Mouse (Mus musculus): ENCODE results near the gene Lancl1. TPM values are rescaled to one million over a fixed set of nuclear protein-coding genes. Genes with fewer than 3 reads are reported as not detected.

Gene Lancl1
- 77.7 and 85.9 TPM in 2 replicates for polyA plus RNA-seq (2015; fragmentation: Nextera tagmentation; extraction: Ambion mirVana)

- peak within 1 kb of the TSS; percentile 90 for H3K4me3 ChIP-seq (replicated peaks; ENCODE audit: low read length)
- WGBS = under 1% methylated on average over 43 of the region's 47 CpGs
- peak; percentile 93 for ATAC-seq (ENCODE audit: insufficient read depth, low FRiP score)
- H3K4me1 ChIP-seq (ENCODE audit: control insufficient read depth, insufficient read depth, low read length) = peaks cover 6% of the 10 kb centered on the region; the same call in 1 of the 2 replicates
- H3K27me3 ChIP-seq (ENCODE audit: control insufficient read depth, insufficient read depth, low read length) = no peaks in the 10 kb centered on the region
- peak within 1 kb of the TSS; percentile 88 for H3K9ac ChIP-seq (ENCODE audit: low read length)
- H3K9me3 ChIP-seq (replicated peaks; ENCODE audit: control insufficient read depth, low read length) = no peaks in the 10 kb centered on the region
- H3K4me2 ChIP-seq (ENCODE audit: low read depth, low read length) = peak within 1 kb of the TSS; percentile 61
- H3K27ac ChIP-seq (ENCODE audit: low read length) = no peak within 1 kb of the TSS
- no peaks in the 10 kb centered on the region for H3K36me3 ChIP-seq (ENCODE audit: control insufficient read depth, insufficient read depth, low read length)
Measured at GRCm38 (mm10) chr1:67038246-67038987, at the start of gene Lancl1. Gene Lancl1 (minus strand): TSS chr1:67038872.

DNA sequence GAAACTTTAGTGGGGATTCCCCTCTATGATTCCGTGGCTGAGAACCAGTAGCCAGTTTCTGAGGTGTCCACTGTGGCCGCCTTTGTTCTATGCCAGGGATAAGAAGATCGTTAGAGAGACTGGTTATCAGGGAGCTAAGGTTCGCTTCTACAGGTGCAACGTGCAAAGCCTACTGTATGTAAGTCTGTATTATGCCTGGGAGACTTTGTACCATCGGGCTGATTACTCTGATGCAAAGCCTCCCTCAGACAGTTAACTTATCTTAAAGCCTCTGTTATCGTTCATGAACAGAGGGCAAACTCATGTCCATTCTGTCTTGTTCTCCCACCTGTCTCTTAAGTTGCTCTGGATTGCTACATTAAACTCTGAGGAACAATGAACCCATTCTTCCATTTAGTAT lies 40.5 kb upstream of the Lancl1 start:
- ATAC-seq (ENCODE audit: insufficient read depth, low FRiP score) = peak; percentile 66; the same call in 1 of the 2 replicates
- Histone ChIP-seq H3K9me3 (replicated peaks; ENCODE audit: control insufficient read depth, low read length) (no peaks in the 10 kb centered on the region), H3K4me3 (replicated peaks; ENCODE audit: low read length) (no peak overlapping the region), H3K4me2 (ENCODE audit: low read depth, low read length) (no peak overlapping the region), H3K4me1 (ENCODE audit: control insufficient read depth, insufficient read depth, low read length) (no peaks in the 10 kb centered on the region), H3K27me3 (ENCODE audit: control insufficient read depth, insufficient read depth, low read length) (no peaks in the 10 kb centered on the region), H3K36me3 (ENCODE audit: control insufficient read depth, insufficient read depth, low read length) (no peaks in the 10 kb centered on the region), H3K9ac (ENCODE audit: low read length) (no peak overlapping the region), H3K27ac (ENCODE audit: low read length) (no peak overlapping the region)
- WGBS = 73% methylated on average over 7 of the region's 7 CpGs

DNA sequence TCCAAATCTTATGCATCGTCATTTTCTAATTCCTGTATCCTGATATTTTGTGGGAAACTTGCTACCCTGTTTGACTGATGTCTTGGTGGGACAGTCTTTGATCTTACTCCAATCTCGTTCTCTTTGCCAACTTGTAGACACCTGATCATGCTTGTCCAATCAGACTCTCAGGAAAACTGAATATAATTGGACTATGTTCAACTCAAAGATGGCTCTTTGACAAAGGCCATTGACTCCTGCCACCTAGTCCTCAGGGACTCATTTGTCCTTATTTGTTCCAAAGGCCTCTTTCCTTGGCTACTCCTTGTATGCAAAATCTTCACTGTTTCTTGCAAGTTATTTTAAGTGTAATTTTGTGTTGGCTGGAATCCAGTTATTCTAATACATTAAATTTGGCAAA lies 40.0 kb upstream of the Lancl1 start:
- Histone ChIP-seq H3K36me3 (ENCODE audit: control insufficient read depth, insufficient read depth, low read length) (no peaks in the 10 kb centered on the region), H3K9ac (ENCODE audit: low read length) (no peak overlapping the region), H3K9me3 (replicated peaks; ENCODE audit: control insufficient read depth, low read length) (no peaks in the 10 kb centered on the region), H3K4me2 (ENCODE audit: low read depth, low read length) (no peak overlapping the region), H3K4me3 (replicated peaks; ENCODE audit: low read length) (no peak overlapping the region), H3K4me1 (ENCODE audit: control insufficient read depth, insufficient read depth, low read length) (no peaks in the 10 kb centered on the region), H3K27ac (ENCODE audit: low read length) (no peak overlapping the region), H3K27me3 (ENCODE audit: control insufficient read depth, insufficient read depth, low read length) (no peaks in the 10 kb centered on the region)
- ATAC-seq (ENCODE audit: insufficient read depth, low FRiP score) = no peak
- WGBS = 75% methylated on average over 2 of the region's 2 CpGs

DNA sequence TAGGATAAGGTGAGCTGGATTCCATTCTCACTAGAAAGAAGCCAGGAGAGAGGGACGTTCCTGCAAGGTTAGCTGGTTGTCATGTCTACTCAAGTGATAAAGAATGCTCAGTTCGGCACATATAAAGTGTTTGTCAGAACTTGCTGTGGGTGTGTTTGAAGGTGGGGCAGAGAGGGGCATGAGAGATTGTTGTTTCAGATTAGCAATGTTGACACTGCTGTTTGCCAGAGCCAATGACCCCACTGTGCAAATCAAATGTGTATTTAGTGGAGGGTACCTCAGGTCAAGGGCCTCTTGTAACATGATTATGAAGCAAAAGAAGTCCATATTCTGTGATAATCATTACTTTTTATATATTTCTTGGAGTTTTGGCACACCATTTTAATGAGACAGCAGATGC lies 39.1 kb upstream of the Lancl1 start:
- Histone ChIP-seq H3K4me1 (ENCODE audit: control insufficient read depth, insufficient read depth, low read length) (no peaks in the 10 kb centered on the region), H3K9ac (ENCODE audit: low read length) (no peak overlapping the region), H3K9me3 (replicated peaks; ENCODE audit: control insufficient read depth, low read length) (no peaks in the 10 kb centered on the region), H3K27ac (ENCODE audit: low read length) (no peak overlapping the region), H3K27me3 (ENCODE audit: control insufficient read depth, insufficient read depth, low read length) (no peaks in the 10 kb centered on the region), H3K36me3 (ENCODE audit: control insufficient read depth, insufficient read depth, low read length) (no peaks in the 10 kb centered on the region), H3K4me2 (ENCODE audit: low read depth, low read length) (no peak overlapping the region), H3K4me3 (replicated peaks; ENCODE audit: low read length) (no peak overlapping the region)
- 37% methylated on average over 2 of the region's 2 CpGs for WGBS
- peak; percentile 66 for ATAC-seq (ENCODE audit: insufficient read depth, low FRiP score)

GRCm38 (mm10) chr1:67067561-67067960 lies 28.9 kb upstream of the Lancl1 start:
- H3K4me2 ChIP-seq (ENCODE audit: low read depth, low read length) = no peak overlapping the region
- WGBS = 68% methylated on average over 1 of the region's 1 CpGs
- H3K36me3 ChIP-seq (ENCODE audit: control insufficient read depth, insufficient read depth, low read length) = no peaks in the 10 kb centered on the region
- no peaks in the 10 kb centered on the region for H3K4me1 ChIP-seq (ENCODE audit: control insufficient read depth, insufficient read depth, low read length)
- H3K27me3 ChIP-seq (ENCODE audit: control insufficient read depth, insufficient read depth, low read length) = no peaks in the 10 kb centered on the region
- H3K4me3 ChIP-seq (replicated peaks; ENCODE audit: low read length) = no peak overlapping the region
- H3K9ac ChIP-seq (ENCODE audit: low read length) = no peak overlapping the region
- ATAC-seq (ENCODE audit: insufficient read depth, low FRiP score) = no peak
- H3K27ac ChIP-seq (ENCODE audit: low read length) = no peak overlapping the region
- H3K9me3 ChIP-seq (replicated peaks; ENCODE audit: control insufficient read depth, low read length) = no peaks in the 10 kb centered on the region

DNA sequence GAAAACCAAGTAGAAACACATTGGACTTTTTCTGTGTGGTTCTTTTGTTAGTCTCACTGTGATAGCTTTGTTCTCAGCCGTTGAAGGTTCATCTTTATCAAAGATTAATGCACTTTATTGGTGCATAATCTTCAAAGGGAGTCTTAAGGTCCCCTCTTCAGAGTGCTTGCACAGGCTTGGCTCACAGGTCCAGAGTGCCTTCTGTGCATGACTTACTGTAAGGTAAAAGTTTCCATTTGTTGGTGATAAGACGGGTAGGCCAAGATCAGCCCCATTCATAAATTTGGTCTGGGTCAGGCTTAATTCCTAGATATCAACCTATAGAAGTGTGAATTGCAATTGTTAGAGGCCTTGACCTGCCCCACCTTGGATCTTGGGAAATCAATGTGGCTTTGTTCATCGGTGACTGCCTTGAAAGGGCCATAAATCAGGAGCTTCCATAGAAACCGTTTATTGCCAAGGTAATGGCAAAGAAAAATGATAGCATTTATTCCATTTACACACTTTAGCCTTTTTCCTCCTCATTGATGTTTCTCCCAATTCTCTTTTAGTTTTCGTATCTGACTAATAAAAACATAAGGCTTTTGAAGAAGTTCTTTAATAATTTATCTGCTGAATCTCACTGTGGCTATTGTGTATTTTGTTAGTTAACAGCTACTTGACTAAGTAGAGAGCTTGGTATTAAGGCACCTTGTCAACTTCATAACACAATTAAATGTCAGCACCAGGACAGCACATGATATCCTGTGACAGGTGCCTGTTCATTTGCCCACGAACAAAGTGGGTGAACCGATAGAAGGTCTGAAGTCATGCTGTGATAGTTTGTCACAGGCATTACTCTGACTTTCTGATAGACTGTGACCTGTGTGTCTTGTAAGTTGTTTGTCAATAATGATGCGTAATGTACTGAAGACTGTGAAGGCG lies 26.9 kb upstream of the Lancl1 start:
- Histone ChIP-seq H3K27me3 (ENCODE audit: control insufficient read depth, insufficient read depth, low read length) (no peaks in the 10 kb centered on the region), H3K9me3 (replicated peaks; ENCODE audit: control insufficient read depth, low read length) (no peaks in the 10 kb centered on the region), H3K4me3 (replicated peaks; ENCODE audit: low read length) (no peak overlapping the region), H3K27ac (ENCODE audit: low read length) (no peak overlapping the region), H3K4me1 (ENCODE audit: control insufficient read depth, insufficient read depth, low read length) (no peaks in the 10 kb centered on the region), H3K4me2 (ENCODE audit: low read depth, low read length) (no peak overlapping the region), H3K9ac (ENCODE audit: low read length) (no peak overlapping the region), H3K36me3 (ENCODE audit: control insufficient read depth, insufficient read depth, low read length) (no peaks in the 10 kb centered on the region)
- ATAC-seq (ENCODE audit: insufficient read depth, low FRiP score) = peak; percentile 59
- WGBS = 56% methylated on average over 9 of the region's 9 CpGs

DNA sequence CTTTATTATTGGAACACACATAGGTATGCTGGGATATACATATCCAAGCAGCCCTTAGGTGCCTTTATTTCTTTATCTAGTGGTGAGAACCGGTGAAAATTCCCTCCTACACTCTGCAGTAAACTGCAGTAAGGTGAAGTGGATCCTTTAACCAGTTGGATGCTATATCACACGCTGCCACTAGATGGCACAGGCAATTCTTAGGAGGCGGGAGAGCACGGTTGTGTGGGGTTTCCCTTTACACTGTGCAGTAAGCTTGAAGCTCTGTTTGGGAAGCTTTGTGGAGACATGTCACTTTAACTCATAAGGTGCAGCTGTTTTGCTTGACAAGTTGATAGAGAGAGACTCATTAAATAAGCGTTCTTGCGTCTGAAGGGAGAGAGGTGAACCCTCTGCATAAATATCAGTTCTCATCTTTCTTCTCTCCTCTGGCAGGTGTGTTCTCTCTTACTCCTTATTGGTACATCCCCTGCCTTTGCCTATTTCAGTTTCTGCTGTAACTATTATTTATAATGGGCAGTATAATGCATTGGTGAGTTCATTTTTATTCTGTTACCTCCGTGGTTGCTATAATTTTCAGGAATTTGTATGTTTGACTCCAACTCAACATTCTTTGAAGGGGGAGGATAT lies 22.9 kb upstream of the Lancl1 start:
- peak; percentile 79; the same call in 1 of the 2 replicates for ATAC-seq (ENCODE audit: insufficient read depth, low FRiP score)
- H3K4me3 ChIP-seq (replicated peaks; ENCODE audit: low read length) = no peak overlapping the region
- no peaks in the 10 kb centered on the region for H3K36me3 ChIP-seq (ENCODE audit: control insufficient read depth, insufficient read depth, low read length)
- H3K9me3 ChIP-seq (replicated peaks; ENCODE audit: control insufficient read depth, low read length) = no peaks in the 10 kb centered on the region
- no peak overlapping the region for H3K9ac ChIP-seq (ENCODE audit: low read length)
- no peak overlapping the region for H3K27ac ChIP-seq (ENCODE audit: low read length)
- 4% methylated on average over 7 of the region's 7 CpGs for WGBS
- H3K4me2 ChIP-seq (ENCODE audit: low read depth, low read length) = no peak overlapping the region
- H3K4me1 ChIP-seq (ENCODE audit: control insufficient read depth, insufficient read depth, low read length) = no peaks in the 10 kb centered on the region
- H3K27me3 ChIP-seq (ENCODE audit: control insufficient read depth, insufficient read depth, low read length) = no peaks in the 10 kb centered on the region

- Histone ChIP-seq H3K4me3 (replicated peaks; ENCODE audit: low read length) (no peak overlapping the region), H3K4me1 (ENCODE audit: control insufficient read depth, insufficient read depth, low read length) (no peaks in the 10 kb centered on the region), H3K4me2 (ENCODE audit: low read depth, low read length) (no peak overlapping the region), H3K27ac (ENCODE audit: low read length) (no peak overlapping the region), H3K9me3 (replicated peaks; ENCODE audit: control insufficient read depth, low read length) (no peaks in the 10 kb centered on the region), H3K27me3 (ENCODE audit: control insufficient read depth, insufficient read depth, low read length) (no peaks in the 10 kb centered on the region), H3K9ac (ENCODE audit: low read length) (no peak overlapping the region), H3K36me3 (ENCODE audit: control insufficient read depth, insufficient read depth, low read length) (no peaks in the 10 kb centered on the region)
- 83% methylated on average over 7 of the region's 7 CpGs for WGBS
- no peak for ATAC-seq (ENCODE audit: insufficient read depth, low FRiP score)
Measured at GRCm38 (mm10) chr1:67055816-67056215, 17.1 kb upstream of the Lancl1 start.

DNA sequence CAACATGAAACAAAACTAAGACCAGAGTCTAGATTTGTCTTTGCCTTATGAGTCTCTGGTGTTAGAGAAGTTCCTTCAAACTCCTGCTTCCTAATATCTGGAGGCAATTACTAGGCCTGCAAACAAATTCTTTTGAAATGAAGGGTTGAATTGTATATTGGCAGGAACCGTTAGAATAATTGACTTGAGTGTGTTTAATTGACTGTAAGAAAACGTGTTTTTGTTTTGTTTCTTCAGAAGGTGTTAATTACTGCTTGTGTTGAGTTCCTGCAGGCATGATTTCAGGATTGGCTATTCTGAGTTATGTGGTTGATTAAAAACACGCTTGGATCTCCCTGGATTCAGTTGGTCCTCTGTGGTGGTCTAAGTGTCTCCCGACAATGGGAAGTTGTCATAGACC lies 14.0 kb upstream of the Lancl1 start:
- Histone ChIP-seq H3K9ac (ENCODE audit: low read length) (no peak overlapping the region), H3K9me3 (replicated peaks; ENCODE audit: control insufficient read depth, low read length) (no peaks in the 10 kb centered on the region), H3K27me3 (ENCODE audit: control insufficient read depth, insufficient read depth, low read length) (no peaks in the 10 kb centered on the region), H3K36me3 (ENCODE audit: control insufficient read depth, insufficient read depth, low read length) (no peaks in the 10 kb centered on the region), H3K27ac (ENCODE audit: low read length) (no peak overlapping the region), H3K4me3 (replicated peaks; ENCODE audit: low read length) (no peak overlapping the region), H3K4me1 (ENCODE audit: control insufficient read depth, insufficient read depth, low read length) (no peaks in the 10 kb centered on the region), H3K4me2 (ENCODE audit: low read depth, low read length) (no peak overlapping the region)
- ATAC-seq (ENCODE audit: insufficient read depth, low FRiP score) = no peak
- WGBS = 82% methylated on average over 4 of the region's 4 CpGs

Measured in stomach, embryonic 16.5 days (tissue).